Mouse (Mus musculus) lung, adult 2 months (tissue): ENCODE data around the gene Camkmt.

ENCODE experiments used
- CTCF ChIP-seq: fragments of 200-500 bp; IDR thresholded peaks from 2 replicates; pipeline ENCODE4 v1.5.1; 2011; ENCODE audit warnings: mild to moderate bottlenecking, low read length, control low read depth; ENCODE audit not compliant: insufficient read depth
- POLR2A ChIP-seq: fragments of 200-500 bp; IDR thresholded peaks from 2 replicates; pipeline ENCODE4 v1.6.1; 2011; ENCODE audit warnings: low read depth, mild to moderate bottlenecking, control low read depth, low read length, borderline replicate concordance; ENCODE audit errors: extremely low read depth

DNA sequence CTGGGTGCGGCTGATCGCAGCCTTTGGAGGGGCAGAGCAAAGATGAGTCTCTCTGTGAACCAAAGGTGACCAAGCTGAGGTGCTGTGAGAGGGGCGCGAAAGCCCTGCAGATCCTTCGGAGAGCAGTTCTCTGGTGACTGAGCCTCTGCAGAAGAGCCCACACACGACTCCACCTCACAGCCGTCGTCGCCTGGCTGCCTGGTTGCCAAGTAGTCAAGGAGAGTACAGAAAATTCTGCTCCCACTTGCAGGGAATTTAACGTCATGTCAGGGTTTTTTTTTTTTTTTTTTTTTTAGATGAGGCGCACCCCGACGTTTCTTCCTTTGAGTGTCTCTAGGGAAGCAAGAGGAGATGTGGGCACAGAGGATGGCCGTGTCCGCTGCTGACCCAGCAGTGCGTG lies 382.9 kb downstream of the Camkmt start:
- TF ChIP-seq CTCF (no peak), POLR2A (no peak)
